Mouse (Mus musculus) right cerebral cortex, postnatal 4 days (tissue): ENCODE data around the gene Lctl.
"Not testable (repeated sequence)": the region's sequence is repeated elsewhere in the genome, so short reads cannot be mapped to it uniquely, and the experiment has no call there.

Source experiments
- DNase-seq: peaks from one replicate; pipeline ENCODE4 v3.0.0-alpha.2; 2022

Gene Lctl

DNA sequence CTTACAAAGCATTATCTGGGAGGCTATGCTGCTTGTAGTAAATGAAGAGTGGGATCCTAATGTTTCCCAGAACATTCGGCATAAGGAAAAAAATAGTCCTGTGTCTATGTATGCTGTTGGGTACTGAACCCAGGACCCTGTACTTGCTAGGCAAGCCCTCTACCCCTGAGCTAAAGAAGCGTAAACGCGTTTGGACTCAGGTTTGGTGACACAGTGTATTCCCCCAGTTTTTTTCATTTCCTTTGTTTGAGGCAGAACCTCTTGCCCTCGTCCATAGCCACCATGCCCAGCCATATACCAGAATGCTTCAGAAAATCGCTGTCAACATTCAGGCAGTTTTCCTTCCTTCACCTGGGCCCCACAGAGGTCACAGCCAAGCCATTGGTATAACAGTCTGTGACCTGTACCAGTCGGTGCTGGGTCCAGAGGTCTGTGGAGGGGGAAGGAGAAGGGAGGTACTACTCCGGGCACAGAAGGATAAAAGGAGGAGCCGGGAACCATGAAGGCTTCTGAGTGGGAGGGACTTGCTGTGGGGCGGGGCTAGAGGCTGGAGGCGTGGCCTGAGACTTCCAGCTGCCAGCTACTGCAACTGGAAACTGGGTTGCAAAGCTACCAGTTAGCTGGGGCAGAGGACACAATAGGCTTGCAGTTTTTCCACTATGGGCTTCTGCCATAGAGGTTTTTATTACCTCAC lies 3.8 kb downstream of the Lctl start:
- DNase-seq, result no peak

DNA sequence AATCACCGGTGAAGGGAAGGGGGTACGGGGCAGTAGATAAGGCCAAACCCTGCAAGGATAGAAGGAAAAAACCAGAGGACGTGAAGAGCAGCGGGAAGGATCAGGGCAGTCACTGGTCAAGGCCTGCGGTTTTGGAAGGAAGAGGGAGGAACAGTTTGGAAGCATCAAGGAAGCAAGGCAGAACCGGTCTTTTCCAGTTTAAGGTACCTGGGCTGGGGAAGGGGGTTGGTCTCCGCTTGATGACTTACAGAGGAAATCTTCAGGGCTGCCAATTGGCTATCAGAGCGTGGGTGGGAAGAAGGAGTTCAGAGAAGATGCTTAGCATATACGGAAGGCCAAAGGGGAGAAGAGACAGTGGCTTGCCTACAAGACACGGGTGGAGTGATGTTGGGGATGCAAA lies 5.7 kb downstream of the Lctl start:
- DNase-seq, result no peak

DNA sequence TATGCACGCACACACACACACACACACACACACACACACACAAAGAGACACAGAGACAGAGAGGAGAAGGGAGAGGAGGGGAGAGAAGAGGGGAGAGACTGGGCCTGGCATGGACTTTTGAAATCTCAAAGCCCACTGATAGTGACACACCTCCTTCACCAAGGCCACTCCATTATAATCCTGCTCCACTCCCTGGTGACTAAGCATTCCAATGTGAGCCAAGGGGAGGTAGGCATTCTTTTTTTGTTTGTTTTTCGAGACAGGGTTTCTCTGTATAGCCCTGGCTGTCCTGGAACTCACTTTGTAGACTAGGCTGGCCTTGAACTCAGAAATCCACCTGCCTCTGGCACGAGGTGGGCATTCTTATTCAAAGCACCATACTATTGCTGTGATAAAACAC lies 7.9 kb downstream of the Lctl start:
- not testable (repeated sequence) for DNase-seq

DNA sequence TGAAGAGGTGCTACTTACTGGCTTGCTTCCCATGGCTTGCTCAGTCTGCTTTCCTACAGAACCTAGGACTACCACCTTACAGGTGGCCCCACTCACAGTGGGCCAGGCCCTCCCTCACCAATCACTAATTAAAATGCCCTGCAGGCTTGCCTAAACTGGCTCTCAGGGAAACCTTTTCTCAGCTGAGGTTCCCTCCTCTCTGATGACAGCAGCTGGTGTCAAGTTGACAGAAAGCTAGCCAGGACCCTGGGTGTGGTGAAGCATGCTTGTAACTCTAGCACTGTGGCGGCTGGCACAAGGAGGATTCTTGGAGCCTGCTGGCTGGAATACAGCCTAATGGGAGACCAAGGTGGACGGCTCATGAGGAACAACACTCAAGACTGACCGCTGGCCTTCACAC lies 8.4 kb downstream of the Lctl start:
- DNase-seq, result no peak

DNA sequence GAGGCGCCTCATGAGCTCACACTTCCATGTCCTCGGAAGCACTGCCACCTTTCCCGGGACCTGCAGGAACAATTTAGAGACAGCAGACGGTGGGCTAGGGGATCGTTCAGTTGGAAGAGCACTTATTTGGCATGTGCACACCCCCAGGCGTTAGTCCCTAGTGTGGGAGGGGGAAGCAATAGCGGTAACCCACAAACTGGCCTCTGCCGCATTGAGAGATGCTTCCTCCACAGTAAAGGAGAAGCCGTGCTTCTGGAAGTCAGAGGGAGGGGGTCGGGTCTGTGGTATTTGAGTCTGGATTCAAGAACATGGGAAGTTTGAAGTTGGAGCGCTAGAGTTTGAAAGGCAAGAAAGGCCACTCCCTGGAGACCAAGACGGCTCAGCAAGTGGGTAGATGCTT lies 9.2 kb downstream of the Lctl start:
- DNase-seq, result no peak

DNA sequence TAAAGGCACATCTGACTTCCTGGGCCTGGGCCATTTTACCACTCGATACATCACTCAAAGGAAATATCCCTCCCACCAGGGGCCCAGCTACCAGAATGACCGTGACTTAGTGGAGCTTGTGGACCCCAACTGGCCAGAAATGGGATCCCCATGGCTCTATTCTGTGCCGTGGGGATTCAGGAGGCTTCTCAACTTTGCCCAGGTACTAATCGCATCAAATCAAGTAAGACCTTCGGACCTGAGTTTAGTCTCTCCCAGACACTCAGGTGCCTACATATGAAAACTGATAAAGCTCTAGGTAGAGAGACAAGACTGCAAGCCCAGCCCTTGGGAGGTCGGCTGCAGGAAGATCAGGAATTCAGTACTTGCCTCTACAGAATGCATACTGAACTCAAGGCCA lies 14.7 kb downstream of the Lctl start:
- no peak for DNase-seq

DNA sequence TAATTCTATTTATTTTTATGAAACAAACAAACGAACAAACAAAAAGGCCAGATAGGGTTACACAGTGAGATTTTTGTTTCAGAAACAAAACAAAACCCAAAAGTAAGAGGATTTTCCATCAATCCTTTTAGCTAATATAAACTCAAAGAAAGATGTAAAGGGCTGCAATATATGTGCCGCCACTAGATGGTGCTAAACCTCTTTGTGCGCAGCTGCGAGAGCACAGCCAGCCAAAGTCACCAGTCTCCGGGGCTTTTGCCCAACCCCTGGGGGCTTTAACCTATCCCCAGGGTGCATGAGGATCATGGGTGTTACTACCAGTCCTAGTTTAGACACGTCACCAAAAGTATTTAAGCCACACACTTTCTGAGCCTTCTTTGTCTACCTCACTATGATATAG lies 21.9 kb downstream of the Lctl start:
- peak; percentile 68 for DNase-seq

DNA sequence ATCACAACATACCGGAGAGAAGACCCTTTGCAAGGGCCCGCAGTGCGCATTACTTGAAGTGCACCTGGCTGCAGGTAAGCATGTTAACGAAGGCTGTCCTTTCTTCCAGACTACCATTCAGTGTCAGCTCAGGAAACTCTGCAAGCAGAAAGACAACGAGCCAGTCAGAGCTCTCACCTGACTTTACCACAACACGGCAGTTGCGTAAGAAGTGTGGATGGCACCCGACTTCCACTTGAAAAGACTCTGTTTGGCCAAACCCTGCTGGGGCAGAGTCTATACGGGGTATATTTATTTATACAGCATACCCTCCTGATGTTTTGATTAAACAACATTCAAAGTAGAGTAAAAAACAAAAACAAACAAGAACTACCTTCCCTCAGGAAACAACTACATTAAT lies 22.9 kb downstream of the Lctl start:
- no peak for DNase-seq

DNA sequence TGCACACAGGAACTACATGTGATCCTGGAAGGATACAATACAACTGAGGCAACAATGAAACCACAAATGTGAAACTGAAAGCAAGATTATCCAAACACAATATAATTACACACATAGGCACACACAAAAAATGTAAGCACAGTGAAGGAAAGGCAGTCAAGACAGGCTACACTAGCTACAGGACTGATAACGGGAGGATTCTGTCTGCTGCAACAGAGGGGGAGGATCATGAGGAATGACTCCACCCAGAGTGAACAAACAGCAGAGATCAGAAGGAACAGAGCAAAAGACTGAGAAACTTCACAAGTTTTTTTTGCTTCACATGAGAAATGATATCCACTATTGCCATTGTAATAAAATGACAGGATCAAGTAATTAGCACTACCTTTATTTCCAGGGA lies 39.7 kb downstream of the Lctl start:
- no peak for DNase-seq

DNA sequence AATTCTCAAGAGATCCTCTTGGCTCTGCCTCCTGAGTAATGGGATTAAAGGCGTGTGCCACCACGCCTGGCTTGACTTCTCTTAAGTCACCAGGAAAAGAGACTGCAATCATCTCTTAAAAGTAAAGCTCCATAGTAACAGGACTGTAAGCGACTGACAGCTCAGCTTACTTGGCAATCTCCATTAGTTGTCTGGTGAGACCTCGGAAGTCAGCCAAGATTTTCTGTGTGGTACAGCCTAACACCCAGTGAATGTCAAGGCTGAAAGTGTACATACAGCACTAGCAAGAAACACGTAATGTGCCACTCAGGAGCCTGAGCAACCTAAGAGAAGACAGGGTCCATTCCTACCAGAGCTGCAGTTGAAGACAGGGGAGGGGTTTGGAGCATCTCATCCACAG lies 43.5 kb downstream of the Lctl start:
- DNase-seq, result no peak

DNA sequence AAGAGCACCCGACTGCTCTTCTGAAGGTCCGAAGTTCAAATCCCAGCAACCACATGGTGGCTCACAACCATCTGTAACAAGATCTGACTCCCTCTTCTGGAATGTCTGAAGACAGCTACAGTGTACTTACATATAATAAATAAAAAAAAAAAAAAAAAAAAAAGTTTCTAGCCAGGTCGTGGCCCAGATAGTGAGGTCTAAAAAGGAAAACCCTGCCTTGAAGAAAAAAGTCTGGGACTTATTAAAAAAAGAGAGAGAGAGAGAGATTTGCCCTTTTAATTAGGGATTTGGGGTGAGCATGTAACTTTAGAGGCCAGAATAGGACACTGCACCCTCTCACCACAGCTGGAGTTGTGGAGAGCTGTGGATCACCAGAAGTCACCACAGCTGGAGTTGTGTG lies 53.0 kb downstream of the Lctl start:
- DNase-seq, result not testable (repeated sequence)

DNA sequence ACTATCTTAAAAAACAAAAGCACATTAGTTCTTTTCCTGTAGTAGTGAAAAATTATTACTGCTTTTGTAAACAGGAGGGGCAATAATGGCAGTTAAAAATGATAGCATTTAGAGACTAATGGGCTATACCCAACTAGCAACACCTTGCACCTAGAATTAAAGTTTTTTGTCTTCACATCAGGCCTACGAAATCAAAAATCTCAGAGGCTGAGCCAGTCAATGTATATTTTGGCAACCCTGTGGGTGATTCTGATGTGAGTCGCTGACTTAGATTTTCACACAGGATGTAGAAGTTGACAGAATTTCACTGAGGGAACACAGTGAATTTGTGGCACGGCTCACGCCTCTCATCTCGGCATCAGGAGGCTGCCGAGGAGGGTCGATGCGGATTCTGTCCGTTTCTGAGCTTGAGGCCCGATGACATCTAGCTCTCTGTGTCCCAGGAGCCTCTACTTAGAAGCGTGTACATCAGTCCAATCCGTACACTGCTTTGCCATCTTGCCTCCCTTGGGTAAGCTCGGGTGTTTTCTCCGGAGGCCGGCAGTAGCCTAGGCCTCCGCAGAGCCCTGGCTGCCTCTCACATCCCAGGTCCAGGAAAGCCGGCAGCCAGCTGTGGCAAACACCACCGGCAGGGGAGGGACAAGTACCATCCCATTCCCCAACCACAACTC lies 55.3 kb downstream of the Lctl start:
- DNase-seq, result no peak

DNA sequence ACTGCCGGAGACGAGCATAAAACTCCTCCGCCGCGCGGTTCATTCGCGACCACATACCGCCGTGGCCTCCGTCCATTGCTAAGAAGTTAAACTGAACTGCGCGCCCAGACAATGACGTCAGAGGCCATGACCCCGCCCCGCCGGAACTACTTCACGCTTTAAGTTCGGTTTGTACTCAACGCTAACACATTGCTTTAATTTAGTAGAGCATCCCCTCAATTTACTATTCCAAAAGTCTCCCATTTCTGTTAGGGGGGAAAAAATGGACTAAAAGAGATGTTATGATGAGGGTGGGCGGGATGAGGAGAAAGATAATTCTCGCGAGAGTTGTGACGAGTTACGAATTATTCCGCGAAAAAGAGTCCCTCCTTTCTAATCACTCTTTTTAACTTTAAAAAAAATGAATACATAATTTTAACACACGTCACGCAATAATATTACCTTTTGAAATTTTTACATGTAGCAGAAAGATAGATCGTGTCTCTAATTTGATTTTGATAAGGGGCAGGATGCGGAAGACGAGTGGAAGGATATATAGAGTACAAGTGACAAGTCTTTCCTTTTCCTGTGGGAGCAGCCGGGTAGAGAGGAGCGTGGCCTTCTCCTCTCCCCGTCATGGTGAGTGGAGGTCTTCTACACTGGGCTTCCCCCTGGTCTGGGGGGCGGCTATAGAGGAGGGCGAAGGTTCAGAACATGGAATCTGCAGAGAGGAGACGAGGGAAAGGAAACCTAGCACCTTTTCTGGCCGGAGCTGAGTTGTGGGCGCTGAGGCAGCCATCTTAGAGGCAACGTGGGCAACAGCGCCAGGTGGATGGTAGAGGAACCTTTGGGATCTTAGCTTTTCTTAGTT lies 56.1 kb downstream of the Lctl start, which contains the start of the genes Zwilch and Rpl4:
TSS of gene Zwilch (minus strand) at position 289 of the 850 bp plus-strand sequence.
TSS of gene Rpl4 (plus strand) at position 560 of the 850 bp plus-strand sequence.
- DNase-seq, result peak; percentile 86

DNA sequence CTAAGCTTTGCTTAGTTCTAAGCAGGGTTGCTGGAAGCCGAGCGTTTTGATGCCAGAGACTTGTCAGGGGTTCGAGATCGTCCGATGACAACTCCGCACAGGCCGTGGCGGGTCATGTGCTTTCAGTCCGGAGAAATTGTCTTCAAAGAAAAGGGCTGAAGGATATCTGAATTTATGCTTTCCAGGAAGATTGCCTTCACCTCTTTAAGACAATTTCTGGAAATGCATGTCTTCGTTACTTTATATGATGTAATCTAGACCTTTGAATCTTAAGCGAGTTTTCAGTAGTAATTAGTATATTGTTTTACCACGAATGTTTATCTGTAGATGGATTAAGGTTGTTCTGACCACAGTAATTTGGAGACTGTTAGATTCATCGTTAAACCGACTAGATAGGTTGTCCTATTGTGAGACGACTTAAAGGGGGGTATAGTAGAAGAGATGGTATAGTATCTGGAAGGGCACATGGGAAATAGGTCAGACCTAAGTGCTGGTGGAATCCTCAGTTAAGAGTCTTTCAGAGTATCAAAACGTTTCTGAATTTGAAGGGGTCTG lies 56.8 kb downstream of the Lctl start:
- DNase-seq, result no peak

DNA sequence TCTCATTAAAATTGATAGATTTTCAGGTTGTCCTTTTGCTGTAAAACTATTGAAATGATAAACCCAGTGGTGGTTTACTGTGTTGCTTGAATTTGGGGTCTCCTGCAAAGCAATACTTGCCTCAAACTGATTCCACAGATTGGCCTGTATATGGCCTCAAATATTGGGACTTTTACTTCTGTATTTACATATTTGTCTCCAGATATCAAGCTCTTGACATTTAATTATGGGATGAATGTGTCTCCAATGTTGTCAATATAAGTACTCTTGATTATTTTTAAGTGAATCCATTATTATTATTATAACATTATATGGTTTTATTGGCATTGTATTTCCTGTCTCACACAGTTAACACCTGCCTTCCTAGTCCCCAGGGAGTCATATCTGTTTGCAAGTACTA lies 57.4 kb downstream of the Lctl start:
- no peak for DNase-seq

DNA sequence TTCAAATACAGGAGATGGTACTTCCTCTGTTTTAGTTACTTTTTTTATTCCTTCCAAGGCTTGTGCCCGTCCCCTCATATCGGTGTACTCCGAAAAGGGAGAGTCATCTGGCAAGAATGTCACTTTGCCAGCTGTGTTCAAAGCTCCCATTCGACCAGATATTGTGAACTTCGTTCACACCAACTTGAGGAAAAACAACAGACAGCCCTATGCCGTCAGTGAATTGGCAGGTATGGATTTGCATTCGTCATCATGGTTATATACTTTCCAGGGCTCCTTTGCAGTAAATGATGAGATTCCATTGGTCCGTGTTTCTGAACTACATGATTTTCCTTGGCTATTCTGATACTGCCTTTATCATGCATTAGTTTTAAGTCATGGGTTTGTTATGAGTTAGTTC lies 57.8 kb downstream of the Lctl start:
- no peak for DNase-seq

DNA sequence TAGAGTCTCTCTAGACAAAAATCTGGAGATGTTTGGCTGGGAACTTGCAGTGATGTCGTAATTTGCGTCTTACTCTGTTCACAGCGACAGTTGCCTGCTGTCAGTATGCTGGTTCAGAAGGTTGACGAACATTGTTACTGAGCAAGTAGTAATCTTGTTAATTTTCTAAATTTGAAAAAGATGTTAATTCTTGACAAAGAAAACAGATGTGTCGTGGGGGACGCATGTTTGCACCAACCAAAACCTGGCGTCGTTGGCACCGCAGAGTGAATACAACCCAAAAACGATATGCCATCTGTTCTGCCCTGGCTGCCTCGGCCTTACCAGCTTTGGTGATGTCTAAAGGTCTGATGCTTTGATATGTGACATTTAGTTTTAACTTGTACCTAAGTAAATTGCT lies 58.4 kb downstream of the Lctl start:
- DNase-seq, result no peak

DNA sequence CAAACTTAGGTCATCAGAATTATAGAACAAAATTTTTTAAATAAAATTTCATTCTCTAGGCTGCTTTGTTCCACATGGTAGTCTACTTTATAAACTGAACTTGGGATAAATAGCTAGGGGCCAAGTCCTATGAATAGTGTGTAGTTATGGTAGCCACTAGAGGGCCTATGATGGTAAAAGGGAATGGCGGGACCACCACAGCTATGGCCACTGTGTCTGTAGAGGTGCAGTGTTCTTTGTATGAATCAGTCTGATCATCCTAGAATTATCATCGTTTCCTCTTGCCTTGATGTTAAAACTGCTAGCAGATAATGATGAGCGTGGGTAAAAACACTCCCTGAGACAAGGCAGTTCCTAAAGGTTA lies 61.6 kb downstream of the Lctl start:
- no peak for DNase-seq

DNA sequence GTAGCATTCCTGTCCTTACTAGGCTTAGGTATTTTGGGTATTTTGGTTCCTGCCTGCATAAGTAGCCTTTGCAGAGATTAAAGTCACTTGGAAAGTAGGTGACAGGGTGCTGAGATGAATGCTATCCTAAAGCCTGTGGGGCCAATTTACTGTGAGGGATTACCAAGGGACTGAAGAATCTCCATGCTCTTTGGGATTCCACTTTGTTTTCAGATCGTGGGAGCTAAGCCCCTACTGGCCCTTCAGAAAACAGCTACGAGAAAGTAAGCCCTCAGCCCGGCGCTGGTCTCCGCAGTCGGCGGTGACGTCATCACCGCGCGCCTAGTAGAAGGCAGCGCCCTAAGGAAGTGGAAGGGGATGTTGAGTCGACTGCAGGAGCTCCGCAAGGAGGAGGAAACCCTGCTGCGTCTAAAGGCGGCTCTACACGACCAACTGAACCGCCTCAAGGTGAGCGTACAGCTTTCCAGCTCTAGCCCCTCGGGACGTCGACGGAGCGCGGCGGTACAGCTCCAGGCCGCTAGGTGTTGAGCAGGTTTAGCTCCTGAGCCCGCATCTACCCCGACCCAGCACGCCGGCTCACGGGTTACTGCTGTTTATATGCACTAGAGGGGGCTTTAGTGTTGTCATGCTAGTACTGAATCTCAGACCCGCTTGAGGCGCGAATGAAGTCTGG lies 62.2 kb downstream of the Lctl start, which contains the start of gene Snapc5:
TSS of gene Snapc5 (plus strand) at position 301 of the 673 bp plus-strand sequence.
- DNase-seq, result peak; percentile 91

DNA sequence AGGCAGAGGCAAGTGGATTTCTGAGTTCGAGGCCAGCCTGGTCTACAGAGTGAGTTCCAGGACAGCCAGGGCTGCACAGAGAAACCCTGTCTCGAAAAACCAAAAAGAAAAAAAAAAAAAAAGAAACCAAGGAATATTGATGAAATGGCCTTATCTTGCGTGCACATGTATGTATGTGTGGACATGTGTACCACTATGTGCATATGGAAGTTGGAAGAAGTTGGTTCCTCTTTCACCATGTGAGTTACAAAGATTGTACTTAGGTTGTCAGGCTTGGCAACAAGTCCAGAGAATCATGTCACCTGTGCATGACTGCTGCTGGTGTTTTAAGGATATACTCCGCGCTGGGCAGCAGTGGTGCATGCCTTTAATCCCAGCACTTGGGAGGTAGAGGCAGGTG lies 66.3 kb downstream of the Lctl start:
- DNase-seq, result not testable (repeated sequence)

DNA sequence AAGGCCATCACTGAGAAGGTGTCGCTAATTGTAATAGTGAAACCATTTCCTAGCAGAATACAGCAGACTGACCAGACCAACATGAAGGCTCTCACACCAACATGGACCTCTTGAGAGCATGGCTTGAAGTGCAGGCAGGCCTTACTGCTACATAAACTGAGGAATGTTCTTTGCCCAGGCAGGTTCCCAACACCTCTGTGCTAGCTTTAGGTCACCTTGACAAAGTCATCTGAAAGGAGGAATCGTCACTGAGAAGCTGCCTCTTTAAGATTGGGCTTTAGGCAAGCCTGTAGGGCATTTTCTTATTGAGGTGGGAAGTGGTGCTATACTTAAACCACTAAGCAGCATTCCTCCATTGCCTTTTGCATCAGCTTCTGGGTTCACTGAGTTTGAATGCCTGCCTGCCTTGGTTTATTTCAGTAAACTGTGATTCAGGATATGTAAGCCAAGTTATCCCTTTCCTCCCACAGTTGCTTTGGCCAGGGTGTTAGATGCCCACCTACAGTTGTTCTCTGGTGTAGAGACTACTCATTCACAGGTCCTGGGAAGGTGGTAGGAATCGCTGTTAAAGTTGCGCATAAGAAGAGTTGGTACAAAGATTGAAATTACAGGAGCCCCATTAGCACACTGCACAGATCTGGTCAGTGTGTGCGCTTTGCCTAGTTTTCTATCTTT lies 67.4 kb downstream of the Lctl start:
- no peak for DNase-seq
